Mouse (Mus musculus) limb, embryonic 14.5 days (tissue): Measurements from ENCODE around the gene Tenm1. TPM values are rescaled to one million over a fixed set of nuclear protein-coding genes. Genes with fewer than 3 reads are reported as not detected.

Experiments used
- ATAC-seq: fragments of 200-750 bp; cut with Nextera tagmentation; 2 replicates; pipeline ENCODE4 v1.8.0; 2017; ENCODE audit warnings: low read depth, moderate number of reproducible peaks, moderate TSS enrichment; ENCODE audit not compliant: low FRiP score
- DNase-seq: peaks from one replicate; pipeline ENCODE4 v3.0.0-alpha.2; 2015; ENCODE audit warnings: low spot score
- H3K27ac ChIP-seq: fragments of 300-500 bp; sonication (generic); replicated peaks from 2 replicates; pipeline ENCODE4 v1.5.1; 2014; ENCODE audit warnings: low read depth, mild to moderate bottlenecking, low read length, moderate library complexity, mixed read lengths
- H3K27me3 ChIP-seq: fragments of 300-500 bp; sonication (generic); 2 replicates; pipeline ENCODE4 v1.6.1; 2014; ENCODE audit warnings: low read length, mixed read lengths; ENCODE audit not compliant: control insufficient read depth, insufficient read depth
- H3K36me3 ChIP-seq: fragments of 300-500 bp; sonication (generic); 2 replicates; pipeline ENCODE4 v1.6.1; 2014; ENCODE audit warnings: mild to moderate bottlenecking, low read length, moderate library complexity, mixed read lengths; ENCODE audit not compliant: control insufficient read depth, insufficient read depth
- H3K4me1 ChIP-seq: fragments of 300-500 bp; sonication (generic); 2 replicates; pipeline ENCODE4 v1.6.1; 2014; ENCODE audit warnings: antibody characterized with exemption, low read length, mixed read lengths; ENCODE audit not compliant: control insufficient read depth, insufficient read depth
- H3K4me2 ChIP-seq: fragments of 300-500 bp; sonication (generic); replicated peaks from 2 replicates; pipeline ENCODE4 v1.6.1; 2014; ENCODE audit warnings: low read depth, mild to moderate bottlenecking, low read length, moderate library complexity; ENCODE audit not compliant: severe bottlenecking
- H3K4me3 ChIP-seq: fragments of 300-500 bp; sonication (generic); replicated peaks from 2 replicates; pipeline ENCODE4 v1.5.1; 2014; ENCODE audit warnings: low read length
- H3K9ac ChIP-seq: fragments of 300-500 bp; sonication (generic); 2 replicates; pipeline ENCODE4 v1.6.1; 2014; ENCODE audit warnings: mild to moderate bottlenecking, low read depth, low read length, moderate library complexity; ENCODE audit not compliant: severe bottlenecking
- H3K9me3 ChIP-seq: fragments of 300-500 bp; sonication (generic); 2 replicates; pipeline ENCODE4 v1.6.1; 2016; ENCODE audit warnings: low read length; ENCODE audit not compliant: control insufficient read depth
- POLR2A ChIP-seq: fragments of 200-500 bp; IDR thresholded peaks from 2 replicates; pipeline ENCODE4 v1.8.0; 2012; ENCODE audit warnings: inconsistent platforms, mild to moderate bottlenecking, moderate library complexity, borderline replicate concordance; ENCODE audit not compliant: insufficient read depth, insufficient read length; ENCODE audit errors: extremely low read depth
- WGBS: fragments of 180-500 bp; shearing (Covaris S2); extraction: QIAGEN DNeasy Blood & Tissue Kit; methylation state at CpG from one replicate; pipeline ENCODE4 v1.1.7; 2014; 5-methylcytosine and 5-hydroxymethylcytosine counted together
- polyA plus RNA-seq, 2 experiments: library from polyadenylated mRNA; depleted of rRNA in 1 of 2; stranded (reverse) in 1 of 2; unstranded in 1 of 2; fragments of >200 nt; fragmentation: Nextera tagmentation in 1 of 2; extraction: Ambion mirVana in 1 of 2; gene quantifications; 2 replicates each; pipeline versions ENCODE4 v1.2.1 to v1.2.3; 2012 to 2014

Tenm1 gene
- polyA plus RNA-seq, 2 experiments = 3.2 to 6.1 TPM

- no peak overlapping the region for H3K4me2 ChIP-seq
- no peak for TF ChIP-seq POLR2A
- no peaks in the 10 kb centered on the region for H3K9me3 ChIP-seq
- H3K4me1 ChIP-seq = no peaks in the 10 kb centered on the region
- DNase-seq = no peak
- H3K9ac ChIP-seq = no peak overlapping the region
- no peaks in the 10 kb centered on the region for H3K36me3 ChIP-seq
- no peak overlapping the region for H3K27ac ChIP-seq
- no peak for ATAC-seq
- H3K4me3 ChIP-seq = no peak overlapping the region
- H3K27me3 ChIP-seq = no peaks in the 10 kb centered on the region
- 95% methylated on average over 3 of the region's 3 CpGs for WGBS
These were observed 111.0 kb downstream of the Tenm1 start for GRCm38 (mm10) chrX:43317801-43318520.

GRCm38 (mm10) chrX:43235844-43236243 lies 193.1 kb downstream of the Tenm1 start:
- H3K9me3 ChIP-seq = no peaks in the 10 kb centered on the region
- no peak overlapping the region for H3K9ac ChIP-seq
- no peak for TF ChIP-seq POLR2A
- no peaks in the 10 kb centered on the region for H3K27me3 ChIP-seq
- no peaks in the 10 kb centered on the region for H3K36me3 ChIP-seq
- WGBS = 65% methylated on average over 4 of the region's 4 CpGs
- ATAC-seq (no peak), DNase-seq (no peak)
- H3K4me2 ChIP-seq = no peak overlapping the region
- no peak overlapping the region for H3K27ac ChIP-seq
- H3K4me1 ChIP-seq = no peaks in the 10 kb centered on the region
- no peak overlapping the region for H3K4me3 ChIP-seq

- H3K36me3 ChIP-seq = no peaks in the 10 kb centered on the region
- H3K9ac ChIP-seq = no peak overlapping the region
- no peak for TF ChIP-seq POLR2A
- no peak overlapping the region for H3K27ac ChIP-seq
- H3K4me2 ChIP-seq = no peak overlapping the region
- no peaks in the 10 kb centered on the region for H3K4me1 ChIP-seq
- ATAC-seq (no peak), DNase-seq (no peak)
- no peaks in the 10 kb centered on the region for H3K9me3 ChIP-seq
- 86% methylated on average over 3 of the region's 3 CpGs for WGBS
- no peaks in the 10 kb centered on the region for H3K27me3 ChIP-seq
- H3K4me3 ChIP-seq = no peak overlapping the region
These were observed 223.9 kb downstream of the Tenm1 start for GRCm38 (mm10) chrX:43205003-43205402.

DNA sequence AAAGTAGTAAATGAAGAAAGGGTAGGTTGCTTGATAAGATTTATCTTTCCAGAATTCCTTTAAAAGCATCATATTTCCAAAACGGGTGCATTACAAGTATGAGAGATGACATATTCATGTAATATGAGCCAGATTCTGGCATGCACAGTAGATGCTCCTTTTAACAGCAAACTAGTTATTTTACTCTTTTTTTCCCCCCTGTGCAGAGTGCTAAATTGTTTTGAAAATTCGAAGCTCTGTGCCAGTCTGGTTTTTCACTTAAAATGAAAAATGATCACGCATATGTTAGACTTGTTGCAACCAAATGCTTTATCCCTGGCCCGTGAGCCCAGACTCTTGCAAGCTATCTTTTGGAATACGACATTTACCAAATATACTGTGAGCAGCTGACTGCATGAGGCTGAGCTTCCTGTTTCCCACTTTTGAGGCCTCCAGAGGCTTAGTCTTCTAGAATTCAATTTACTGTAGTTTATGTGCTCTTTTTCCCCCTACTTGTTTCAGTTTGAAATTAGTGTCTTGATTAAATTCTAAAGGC lies 226.6 kb downstream of the Tenm1 start:
- H3K4me1 ChIP-seq = no peaks in the 10 kb centered on the region
- no peak for TF ChIP-seq POLR2A
- no peak overlapping the region for H3K4me3 ChIP-seq
- no peaks in the 10 kb centered on the region for H3K27me3 ChIP-seq
- DNase-seq (no peak), ATAC-seq (no peak)
- no peak overlapping the region for H3K4me2 ChIP-seq
- H3K9me3 ChIP-seq = no peaks in the 10 kb centered on the region
- 68% methylated on average over 5 of the region's 5 CpGs for WGBS
- H3K36me3 ChIP-seq = no peaks in the 10 kb centered on the region
- H3K27ac ChIP-seq = no peak overlapping the region
- no peak overlapping the region for H3K9ac ChIP-seq

- DNase-seq (no peak), ATAC-seq (no peak)
- no peak overlapping the region for H3K4me3 ChIP-seq
- no peaks in the 10 kb centered on the region for H3K36me3 ChIP-seq
- H3K27me3 ChIP-seq = no peaks in the 10 kb centered on the region
- no peaks in the 10 kb centered on the region for H3K4me1 ChIP-seq
- no peak for TF ChIP-seq POLR2A
- H3K4me2 ChIP-seq = no peak overlapping the region
- WGBS = 76% methylated on average over 1 of the region's 1 CpGs
- H3K9ac ChIP-seq = no peak overlapping the region
- no peak overlapping the region for H3K27ac ChIP-seq
- H3K9me3 ChIP-seq = no peaks in the 10 kb centered on the region
These were observed 246.0 kb downstream of the Tenm1 start for GRCm38 (mm10) chrX:43182975-43183374.

DNA sequence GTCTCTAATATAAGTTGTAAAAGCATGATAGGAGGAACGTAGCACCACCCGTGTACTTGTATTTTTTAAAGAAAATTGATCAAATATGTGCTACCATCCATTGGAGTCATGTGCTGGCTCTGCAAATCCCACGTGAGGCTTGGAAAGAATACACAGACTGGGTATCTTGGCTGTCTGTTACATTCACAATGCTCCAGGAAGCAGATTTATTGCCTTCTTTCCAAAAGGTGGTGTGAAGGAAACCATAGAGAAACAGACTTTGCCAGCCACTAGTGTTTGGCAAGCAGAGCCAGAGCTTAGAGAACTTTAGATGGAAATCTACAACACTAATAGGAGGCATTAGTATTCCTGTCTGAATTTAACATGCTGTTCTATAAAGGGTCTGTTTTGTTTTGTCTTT lies 277.4 kb downstream of the Tenm1 start:
- 80% methylated on average over 3 of the region's 3 CpGs for WGBS
- H3K9ac ChIP-seq = no peak overlapping the region
- TF ChIP-seq POLR2A = no peak
- ATAC-seq (no peak), DNase-seq (no peak)
- H3K4me2 ChIP-seq = no peak overlapping the region
- H3K9me3 ChIP-seq = no peaks in the 10 kb centered on the region
- no peak overlapping the region for H3K4me3 ChIP-seq
- H3K4me1 ChIP-seq = no peaks in the 10 kb centered on the region
- H3K27ac ChIP-seq = no peak overlapping the region
- H3K36me3 ChIP-seq = no peaks in the 10 kb centered on the region
- H3K27me3 ChIP-seq = no peaks in the 10 kb centered on the region
